8 mouse cellular contexts compared by ENCODE assay signal in genomic region chr3:26153782-26154181, GRCm38 (mm10).
A peak's percentile ranks its signal among the peaks of the same experiment; 100 is the strongest.
DNase-seq lines count a peak whose midpoint lies in the region; ATAC-seq and TF ChIP-seq lines count a peak whose summit lies in the region.

No protein-coding gene starts in this region.

- H3K9ac ChIP-seq in liver, adult 2 months (ENCODE audit: low read depth, low read length), result no peak overlapping the region
- no peak overlapping the region for H3K9ac ChIP-seq in heart, adult 2 months (ENCODE audit: low read depth, low read length)
- H3K9ac ChIP-seq in kidney, embryonic 16.5 days (replicated peaks; ENCODE audit: low read length), result 0 out of 2 replicates have a peak overlapping the region, but pooled peaks have one; percentile 5
- H3K9ac ChIP-seq in liver, embryonic 11.5 days (ENCODE audit: low read depth, low read length), result no peak overlapping the region

- H3K79me2 ChIP-seq in liver, adult 2 months (ENCODE audit: control insufficient read depth, insufficient read depth, low read length), result no peaks in the 10 kb centered on the region
- H3K79me2 ChIP-seq in heart, adult 2 months (replicated peaks; ENCODE audit: control insufficient read depth, insufficient read depth, low read length), result no peaks in the 10 kb centered on the region

- H3K4me2 ChIP-seq in kidney, embryonic 16.5 days (replicated peaks; ENCODE audit: low read depth, low read length), result peak overlapping the region; percentile 73
- H3K4me2 ChIP-seq in liver, embryonic 11.5 days, result peak overlapping the region; percentile 68

- intact Hi-C loops in heart, adult 2 months (cut with DNase I), result no loop called here

- TF ChIP-seq EP300 in heart, adult 2 months (IDR thresholded peaks at IDR 0.05; ENCODE audit: insufficient read depth, low read depth, low read length), result no peak

- WGBS in liver, adult 2 months, result 1% methylated on average over 9 of the region's 9 CpGs
- 3% methylated on average over 9 of the region's 9 CpGs for WGBS in heart, adult 2 months
- 1% methylated on average over 9 of the region's 9 CpGs for WGBS in kidney, embryonic 16.5 days
- 3% methylated on average over 9 of the region's 9 CpGs for WGBS in liver, embryonic 11.5 days
- under 1% methylated on average over 9 of the region's 9 CpGs for WGBS in olfactory bulb, adult 2 months

- no peaks in the 10 kb centered on the region for H3K36me3 ChIP-seq in liver, adult 2 months (ENCODE audit: control insufficient read depth, insufficient read depth, low read length)
- H3K36me3 ChIP-seq in heart, adult 2 months (ENCODE audit: control insufficient read depth, insufficient read depth, low read length), result no peaks in the 10 kb centered on the region
- H3K36me3 ChIP-seq in kidney, embryonic 16.5 days (ENCODE audit: insufficient read depth, low read length), result no peaks in the 10 kb centered on the region
- H3K36me3 ChIP-seq in liver, embryonic 11.5 days (ENCODE audit: control insufficient read depth, insufficient read depth, low read length), result no peaks in the 10 kb centered on the region

- no peaks in the 10 kb centered on the region; the same call in 1 of the 2 replicates for H3K4me1 ChIP-seq in liver, adult 2 months (ENCODE audit: control insufficient read depth, insufficient read depth, low read length)
- no peaks in the 10 kb centered on the region for H3K4me1 ChIP-seq in heart, adult 2 months (ENCODE audit: control insufficient read depth, insufficient read depth, low read length)
- H3K4me1 ChIP-seq in kidney, embryonic 16.5 days (ENCODE audit: insufficient read depth, low read length), result peaks cover 4% of the 10 kb centered on the region; the same call in 1 of the 2 replicates
- H3K4me1 ChIP-seq in liver, embryonic 11.5 days (replicated peaks; ENCODE audit: control insufficient read depth, insufficient read depth, low read length), result no peaks in the 10 kb centered on the region
- H3K4me1 ChIP-seq in olfactory bulb, adult 2 months (ENCODE audit: control insufficient read depth, insufficient read depth, low read length), result no peaks in the 10 kb centered on the region

- no peak for DNase-seq in liver, adult 2 months (ENCODE audit: extremely low read depth, low read depth, low spot score)
- DNase-seq in liver, result no peak
- DNase-seq in heart, adult 2 months, result no peak
- peak; percentile 31 for DNase-seq in liver, embryonic 11.5 days (ENCODE audit: low spot score)

- no peak overlapping the region for H3K27ac ChIP-seq in liver, adult 2 months (replicated peaks; ENCODE audit: insufficient read depth, low read depth, low read length)
- no peak overlapping the region for H3K27ac ChIP-seq in heart, adult 2 months
- no peak overlapping the region for H3K27ac ChIP-seq in kidney, embryonic 16.5 days (ENCODE audit: low read length)
- H3K27ac ChIP-seq in liver, embryonic 11.5 days (ENCODE audit: low read depth, low read length), result no peak overlapping the region
- peak overlapping the region; percentile 86; the same call in 1 of the 2 replicates for H3K27ac ChIP-seq in olfactory bulb, adult 2 months (ENCODE audit: insufficient read depth, low read depth, low read length)

- no peak overlapping the region for H3K4me3 ChIP-seq in liver, adult 2 months (ENCODE audit: insufficient read depth, low read depth, low read length)
- peak overlapping the region; percentile 32 for H3K4me3 ChIP-seq in heart, adult 2 months
- peak overlapping the region; percentile 54 for H3K4me3 ChIP-seq in kidney, embryonic 16.5 days (ENCODE audit: low read length)
- peak overlapping the region; percentile 35 for H3K4me3 ChIP-seq in liver, embryonic 11.5 days (ENCODE audit: low read depth, low read length)
- peak overlapping the region; percentile 75 for H3K4me3 ChIP-seq in olfactory bulb, adult 2 months (ENCODE audit: insufficient read depth, low read depth, low read length)

- ATAC-seq in common myeloid progenitor, adult 5-6 weeks (replicated peaks; ENCODE audit: low read depth, poor library complexity, severe bottlenecking), result peak; percentile 54; the same call in 1 of the 2 replicates
- ATAC-seq in kidney, embryonic 16.5 days (ENCODE audit: low FRiP score, low TSS enrichment), result peak; percentile 57; the same call in 1 of the 2 replicates
- ATAC-seq in liver, embryonic 11.5 days (replicated peaks; ENCODE audit: low FRiP score), result no peak
- no peak for ATAC-seq in inflammation-experienced regulatory T-cells, adult 6 months

- H3K27me3 ChIP-seq in liver, adult 2 months (ENCODE audit: control insufficient read depth, insufficient read depth, low read length), result peaks cover 5% of the 10 kb centered on the region; the same call in 1 of the 2 replicates
- H3K27me3 ChIP-seq in heart, adult 2 months (ENCODE audit: control insufficient read depth, insufficient read depth, low read length), result 0 out of 2 replicates have a peak, but pooled peaks cover 1% of the 10 kb centered on the region
- H3K27me3 ChIP-seq in kidney, embryonic 16.5 days (ENCODE audit: insufficient read depth, low read length), result peaks cover 10% of the 10 kb centered on the region
- peaks cover 7% of the 10 kb centered on the region; the same call in 1 of the 2 replicates for H3K27me3 ChIP-seq in liver, embryonic 11.5 days (replicated peaks; ENCODE audit: control insufficient read depth, insufficient read depth, low read length)

- no peaks in the 10 kb centered on the region for H3K9me3 ChIP-seq in kidney, embryonic 16.5 days (ENCODE audit: low read length)
- no peaks in the 10 kb centered on the region for H3K9me3 ChIP-seq in liver, embryonic 11.5 days (ENCODE audit: control insufficient read depth, low read length)

- TF ChIP-seq CTCF in liver, adult 2 months (IDR thresholded peaks at IDR 0.05; ENCODE audit: low read depth, low read length), result 0 out of 2 replicates have a peak, but pooled peaks have one; percentile 24
- peak; percentile 77 for TF ChIP-seq CTCF in heart, adult 2 months (IDR thresholded peaks at IDR 0.05)
- TF ChIP-seq CTCF in olfactory bulb, adult 2 months (IDR thresholded peaks at IDR 0.05; ENCODE audit: insufficient read depth, low read depth, low read length), result no peak

- no peak for TF ChIP-seq POLR2A in liver, adult 2 months (IDR thresholded peaks at IDR 0.05; ENCODE audit: extremely low read depth, insufficient read depth, low read length)
- no peak for TF ChIP-seq POLR2A in heart, adult 2 months (IDR thresholded peaks at IDR 0.05; ENCODE audit: insufficient read depth, low read depth, low read length)
- no peak for TF ChIP-seq POLR2A in olfactory bulb, adult 2 months (IDR thresholded peaks at IDR 0.05; ENCODE audit: insufficient read depth, low read depth, low read length)

Comparison
In these comparisons a context has a peak if more than half of its experiments do, and no peak if none do; other contexts are left out.
1. ATAC-seq: peak in common myeloid progenitor, adult 5-6 weeks (single experiment) and kidney, embryonic 16.5 days (single experiment); none in liver, embryonic 11.5 days (single experiment) and inflammation-experienced regulatory T-cells, adult 6 months (single experiment).